8 mouse cellular contexts compared by ENCODE assay signal in genomic region chr19:46503351-46504084, GRCm38 (mm10). TPM values are rescaled to one million over a fixed set of nuclear protein-coding genes. Genes with fewer than 3 reads are reported as not detected.
DNase-seq lines count a peak whose midpoint lies in the region; ATAC-seq lines count a peak whose summit lies in the region.

No protein-coding gene starts in this region.

- H3K9me3 ChIP-seq in liver, embryonic 15.5 days (replicated peaks), result no peaks in the 10 kb centered on the region

- under 1% methylated on average over 21 of the region's 21 CpGs for WGBS in liver, embryonic 15.5 days (ENCODE audit: insufficient replicate concordance)

- peaks cover 37% of the 10 kb centered on the region for H3K36me3 ChIP-seq in liver, embryonic 15.5 days (replicated peaks)

- H3K4me1 ChIP-seq in liver, embryonic 15.5 days (replicated peaks), result peaks cover 85% of the 10 kb centered on the region

- peak; percentile 76 for DNase-seq in ovary, adult 18-20 months (ENCODE audit: low spot score)
- no peak for DNase-seq in ovary, postnatal 10 days (ENCODE audit: low spot score)
- DNase-seq in c-Kit-positive CD71-positive TER-119-negative erythroid progenitor cells, embryonic 14.5 days (ENCODE audit: low read depth), result peak; percentile 93
- DNase-seq in gastrocnemius, postnatal 14 days, result peak; percentile 76
- peak; percentile 65 to 67 for DNase-seq in natural killer cell, adult 2 months (ENCODE audit: low spot score in 2 of 2)
- peak; percentile 90 for DNase-seq in thymus, postnatal 0 days (ENCODE audit: low spot score)

- H3K9ac ChIP-seq in liver, embryonic 15.5 days, result peak overlapping the region; percentile 91

- ATAC-seq in inflammation-experienced regulatory T-cells, adult 6 months, result peak; percentile 49
- peak; percentile 67 for ATAC-seq in liver, embryonic 15.5 days (ENCODE audit: insufficient read depth)

- H3K4me3 ChIP-seq in liver, embryonic 15.5 days (replicated peaks), result peak overlapping the region; percentile 85

- H3K27me3 ChIP-seq in liver, embryonic 15.5 days, result no peaks in the 10 kb centered on the region

- H3K27ac ChIP-seq in liver, embryonic 15.5 days (replicated peaks), result peak overlapping the region; percentile 97

- intact Hi-C loops in gastrocnemius, postnatal 14 days (cut with DNase I; ENCODE audit: low total_unique reads), result no loop called here

- H3K4me2 ChIP-seq in liver, embryonic 15.5 days, result peak overlapping the region; percentile 99

RNA-seq across cellular contexts. Expression of gene Trim8, which starts 2.0 kb away (rescaled TPM):
- 10 to 100 TPM; 20.1 to 23.1 TPM for total RNA-seq in gastrocnemius, postnatal 14 days (2021)
- polyA plus RNA-seq in inflammation-experienced regulatory T-cells, adult 6 months (2017; shearing (Covaris generic)), result 10 to 100 TPM; 24.1 to 26.3 (median 25.9) TPM
- 8.8 and 10.9 TPM in 2 replicates for polyA plus RNA-seq in liver, embryonic 15.5 days (2015; fragmentation: Nextera tagmentation; extraction: Ambion mirVana)
- polyA plus RNA-seq in thymus, postnatal 0 days (2015; fragmentation: Nextera tagmentation; extraction: Ambion mirVana), result 20.4 and 23.6 TPM in 2 replicates
